Mouse (Mus musculus) kidney, adult 2 months (tissue): ENCODE measurements at regions not wholly inside any gene's neighbourhood (a gene's known extent, or its start where the extent isn't known, plus 50 kb on each side); places are given as distances from the start of the nearest gene placed in this dataset.

Source experiments
- CTCF ChIP-seq: fragments of 200-500 bp; conservative IDR thresholded peaks from 2 replicates; pipeline ENCODE4 v1.5.1; 2011; ENCODE audit warnings: low read depth, mild to moderate bottlenecking, control low read depth, low read length, moderate library complexity, mixed read lengths; ENCODE audit not compliant: insufficient read depth, insufficient read length
- POLR2A ChIP-seq: fragments of 200-500 bp; IDR thresholded peaks from one replicate; pipeline ENCODE4 v1.6.1; 2011; ENCODE audit warnings: low read depth, low read length, control low read depth

DNA sequence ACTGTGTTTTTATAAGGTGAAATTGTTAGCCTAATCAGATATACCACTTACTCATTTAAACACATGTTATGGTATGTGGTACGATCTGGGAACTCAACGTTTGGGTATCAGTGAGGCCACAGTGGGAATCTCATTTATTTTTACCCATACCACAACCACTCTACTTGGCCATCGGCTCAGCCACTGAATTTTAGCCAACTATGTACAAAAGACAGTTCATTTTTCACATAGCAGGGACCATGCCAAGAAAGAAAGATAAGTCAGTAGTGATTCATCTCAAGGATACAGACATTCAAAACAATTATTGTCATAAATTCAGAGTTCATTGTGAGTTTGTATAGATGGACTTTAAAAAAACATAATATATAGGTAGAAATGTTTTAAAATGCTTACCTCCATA is 634.7 kb upstream of the Adgrl2 start:
- no peak for TF ChIP-seq CTCF
- TF ChIP-seq POLR2A, result no peak
